Mouse (Mus musculus) forebrain, postnatal 0 days (tissue): ENCODE data around the gene Cdc42bpa. TPM values are rescaled to one million over a fixed set of nuclear protein-coding genes. Genes with fewer than 3 reads are reported as not detected.
"Not testable (repeated sequence)": the region's sequence is repeated elsewhere in the genome, so short reads cannot be mapped to it uniquely, and the experiment has no call there.

Experiments used
- ATAC-seq: fragments of 200-750 bp; cut with Nextera tagmentation; 2 replicates; pipeline ENCODE4 v1.8.0; 2017; ENCODE audit warnings: mild to moderate bottlenecking, moderate library complexity
- DNase-seq: peaks from one replicate; pipeline ENCODE4 v3.0.0-alpha.2; 2015
- H3K27ac ChIP-seq: fragments of 300-500 bp; sonication (generic); 2 replicates; pipeline ENCODE4 v1.5.1; 2014; ENCODE audit warnings: low read depth, mild to moderate bottlenecking, antibody characterized with exemption, low read length, moderate library complexity, mixed read lengths
- H3K27me3 ChIP-seq: fragments of 300-500 bp; sonication (generic); 2 replicates; pipeline ENCODE4 v1.6.1; 2014; ENCODE audit warnings: mild to moderate bottlenecking, low read length, mixed read lengths; ENCODE audit not compliant: insufficient read depth
- H3K36me3 ChIP-seq: fragments of 300-500 bp; sonication (generic); 2 replicates; pipeline ENCODE4 v1.6.1; 2014; ENCODE audit warnings: mild to moderate bottlenecking, moderate library complexity; ENCODE audit not compliant: insufficient read depth
- H3K4me1 ChIP-seq: fragments of 300-500 bp; sonication (generic); 2 replicates; pipeline ENCODE4 v1.6.1; 2014; ENCODE audit warnings: antibody characterized with exemption; ENCODE audit not compliant: insufficient read depth
- H3K4me2 ChIP-seq: fragments of 300-500 bp; sonication (generic); 2 replicates; pipeline ENCODE4 v1.6.1; 2014; ENCODE audit warnings: low read depth, mild to moderate bottlenecking, moderate library complexity
- H3K4me3 ChIP-seq: fragments of 300-500 bp; sonication (generic); 2 replicates; pipeline ENCODE4 v1.5.1; 2014; ENCODE audit warnings: low read depth, low read length, mixed read lengths
- H3K9ac ChIP-seq: fragments of 300-500 bp; sonication (generic); 2 replicates; pipeline ENCODE4 v1.6.1; 2014; ENCODE audit warnings: mild to moderate bottlenecking
- H3K9me3 ChIP-seq: fragments of 300-500 bp; sonication (generic); 2 replicates; pipeline ENCODE4 v1.6.1; 2016; ENCODE audit warnings: low read length
- CTCF ChIP-seq: sonication (generic); IDR thresholded peaks from 2 replicates; pipeline ENCODE4 v1.5.1; 2016; ENCODE audit warnings: antibody characterized with exemption, control low read depth, low read depth
- WGBS: fragments of 180-500 bp; shearing (Covaris S2); extraction: QIAGEN DNeasy Blood & Tissue Kit; methylation state at CpG from one replicate; pipeline ENCODE4 v1.1.7; 2014; 5-methylcytosine and 5-hydroxymethylcytosine counted together
- polyA plus RNA-seq: library from polyadenylated mRNA; unstranded; fragments of >200 nt; fragmentation: Nextera tagmentation; extraction: Ambion mirVana; gene quantifications from 2 replicates; pipeline ENCODE4 v1.2.1, GENCODE M21; 2015
- total RNA-seq: library from RNA; depleted of rRNA; stranded (reverse); fragments of >200 nt; gene quantifications from 2 replicates; pipeline ENCODE4 v1.2.3, GENCODE M21; 2014

Cdc42bpa gene
- total and polyA plus RNA-seq, 2 experiments from 2014 or later: 25.2 to 111 TPM

GRCm38 (mm10) chr1:180008057-180008456, 47.8 kb downstream of the Cdc42bpa start:
- Histone ChIP-seq H3K4me3 (no peak overlapping the region), H3K9me3 (no peaks in the 10 kb centered on the region), H3K36me3 (no peaks in the 10 kb centered on the region), H3K27ac (no peak overlapping the region), H3K4me1 (no peaks in the 10 kb centered on the region), H3K4me2 (no peak overlapping the region), H3K27me3 (no peaks in the 10 kb centered on the region), H3K9ac (no peak overlapping the region)
- TF ChIP-seq CTCF: 0 out of 2 replicates have a peak, but pooled peaks have one; percentile 18
- ATAC-seq: no peak
- no peak for DNase-seq

GRCm38 (mm10) chr1:180013479-180013878, 53.2 kb downstream of the Cdc42bpa start:
- no peak for DNase-seq
- WGBS: 88% methylated on average over 4 of the region's 4 CpGs
- Histone ChIP-seq H3K27ac (no peak overlapping the region), H3K4me2 (no peak overlapping the region), H3K9ac (no peak overlapping the region), H3K4me1 (no peaks in the 10 kb centered on the region), H3K36me3 (no peaks in the 10 kb centered on the region), H3K4me3 (no peak overlapping the region), H3K27me3 (no peaks in the 10 kb centered on the region), H3K9me3 (no peaks in the 10 kb centered on the region)
- ATAC-seq: no peak
- TF ChIP-seq CTCF: no peak

- no peak for ATAC-seq
- no peaks in the 10 kb centered on the region for H3K36me3 ChIP-seq
- no peaks in the 10 kb centered on the region for H3K27me3 ChIP-seq
- no peak overlapping the region for H3K4me3 ChIP-seq
- H3K27ac ChIP-seq: no peak overlapping the region
- no peaks in the 10 kb centered on the region for H3K9me3 ChIP-seq
- TF ChIP-seq CTCF: no peak
- H3K4me1 ChIP-seq: no peaks in the 10 kb centered on the region
- no peak for DNase-seq
- 75% methylated on average over 2 of the region's 2 CpGs for WGBS
- H3K9ac ChIP-seq: no peak overlapping the region
- no peak overlapping the region for H3K4me2 ChIP-seq
These were observed 57.9 kb downstream of the Cdc42bpa start for GRCm38 (mm10) chr1:180018218-180018617.

- no peak overlapping the region for H3K9ac ChIP-seq
- TF ChIP-seq CTCF: no peak
- H3K4me1 ChIP-seq: no peaks in the 10 kb centered on the region
- H3K27ac ChIP-seq: no peak overlapping the region
- no peak overlapping the region for H3K4me3 ChIP-seq
- H3K27me3 ChIP-seq: no peaks in the 10 kb centered on the region
- WGBS: 62% methylated on average over 11 of the region's 11 CpGs
- H3K36me3 ChIP-seq: no peaks in the 10 kb centered on the region
- no peaks in the 10 kb centered on the region for H3K9me3 ChIP-seq
- ATAC-seq (no peak), DNase-seq (no peak)
- no peak overlapping the region for H3K4me2 ChIP-seq
These were observed 61.4 kb downstream of the Cdc42bpa start for GRCm38 (mm10) chr1:180021463-180022296.

GRCm38 (mm10) chr1:180023512-180023911, 63.2 kb downstream of the Cdc42bpa start:
- WGBS: 67% methylated on average over 5 of the region's 5 CpGs
- Histone ChIP-seq H3K36me3 (no peaks in the 10 kb centered on the region), H3K4me3 (no peak overlapping the region), H3K27me3 (no peaks in the 10 kb centered on the region), H3K4me2 (no peak overlapping the region), H3K9me3 (no peaks in the 10 kb centered on the region), H3K4me1 (no peaks in the 10 kb centered on the region), H3K27ac (no peak overlapping the region), H3K9ac (no peak overlapping the region)
- no peak for TF ChIP-seq CTCF
- no peak for DNase-seq
- ATAC-seq: no peak

GRCm38 (mm10) chr1:180029863-180030262, 69.6 kb downstream of the Cdc42bpa start:
- H3K4me3 ChIP-seq, H3K4me1 ChIP-seq, H3K27me3 ChIP-seq, H3K9me3 ChIP-seq, H3K4me2 ChIP-seq, H3K27ac ChIP-seq, H3K36me3 ChIP-seq, DNase-seq, H3K9ac ChIP-seq, ATAC-seq: not testable (repeated sequence)
- WGBS: 91% methylated on average over 5 of the region's 5 CpGs

GRCm38 (mm10) chr1:180030631-180031365, 70.5 kb downstream of the Cdc42bpa start:
- H3K27ac ChIP-seq: no peak overlapping the region
- H3K27me3 ChIP-seq: no peaks in the 10 kb centered on the region
- H3K9ac ChIP-seq: no peak overlapping the region
- no peak overlapping the region for H3K4me2 ChIP-seq
- ATAC-seq (no peak), DNase-seq (no peak)
- no peaks in the 10 kb centered on the region for H3K9me3 ChIP-seq
- TF ChIP-seq CTCF: no peak
- 84% methylated on average over 8 of the region's 8 CpGs for WGBS
- no peaks in the 10 kb centered on the region for H3K4me1 ChIP-seq
- H3K4me3 ChIP-seq: no peak overlapping the region
- H3K36me3 ChIP-seq: no peaks in the 10 kb centered on the region
